ENCODE assay signal across 28 mouse cellular contexts in genomic region chr4:102734022-102734657, GRCm38 (mm10). TPM values are rescaled to one million over a fixed set of nuclear protein-coding genes. Genes with fewer than 3 reads are reported as not detected.
DNase-seq lines count a peak whose midpoint lies in the region; ATAC-seq and TF ChIP-seq lines count a peak whose summit lies in the region.
"Had no signal": no experiment of that assay in that cellular context is flagged by ENCODE, and none has a peak within 500 bp of the region (broad histone marks: within the 10 kb centered on the region; RNA-seq: fewer than 3 reads in every experiment).

No protein-coding gene starts in this region.

- no peak for TF ChIP-seq CTCF in midbrain, postnatal 0 days (IDR thresholded peaks at IDR 0.05)
- TF ChIP-seq CTCF in stomach, postnatal 0 days (IDR thresholded peaks at IDR 0.05; ENCODE audit: low read depth), result no peak

- ATAC-seq in forebrain, embryonic 12.5 days (ENCODE audit: low FRiP score), result 0 out of 2 replicates have a peak, but pooled peaks have one; percentile 20
- ATAC-seq in forebrain, embryonic 15.5 days (replicated peaks), result no peak
- peak; percentile 61; the same call in 1 of the 2 replicates for ATAC-seq in midbrain, embryonic 11.5 days (ENCODE audit: low FRiP score)
- no peak for ATAC-seq in midbrain, postnatal 0 days (ENCODE audit: low FRiP score)
- no peak for ATAC-seq in inflammation-experienced regulatory T-cells, adult 6 months
- ATAC-seq in stomach, postnatal 0 days (ENCODE audit: low FRiP score, low TSS enrichment), result no peak
- ATAC-seq: Patski had no signal

- no peak for TF ChIP-seq EP300 in stomach, postnatal 0 days (optimal IDR thresholded peaks at IDR 0.05)

- no peaks in the 10 kb centered on the region for H3K36me3 ChIP-seq in forebrain, embryonic 12.5 days (replicated peaks)
- no peaks in the 10 kb centered on the region for H3K36me3 ChIP-seq in forebrain, embryonic 15.5 days
- no peaks in the 10 kb centered on the region for H3K36me3 ChIP-seq in midbrain, embryonic 11.5 days (ENCODE audit: control insufficient read depth, insufficient read depth, low read length)
- no peaks in the 10 kb centered on the region for H3K36me3 ChIP-seq in midbrain, postnatal 0 days (ENCODE audit: insufficient read depth, low read length)
- H3K36me3 ChIP-seq in stomach, postnatal 0 days (ENCODE audit: control insufficient read depth, insufficient read depth, low read length), result no peaks in the 10 kb centered on the region
- H3K36me3 ChIP-seq: embryonic facial prominence, embryonic 10.5 days; G1E; heart, embryonic 13.5 days; kidney, embryonic 15.5 days; limb, embryonic 12.5 days; liver, embryonic 13.5 days had no signal

- 63% methylated on average over 9 of the region's 9 CpGs for WGBS in forebrain, embryonic 12.5 days
- WGBS in forebrain, embryonic 15.5 days, result 65% methylated on average over 9 of the region's 9 CpGs
- WGBS in midbrain, embryonic 11.5 days, result 52% methylated on average over 9 of the region's 9 CpGs
- WGBS in midbrain, postnatal 0 days, result 33% methylated on average over 9 of the region's 9 CpGs
- 58% methylated on average over 9 of the region's 9 CpGs for WGBS in stomach, postnatal 0 days

- H3K27ac ChIP-seq in forebrain, embryonic 12.5 days, result no peak overlapping the region
- H3K27ac ChIP-seq in forebrain, embryonic 15.5 days (replicated peaks), result no peak overlapping the region
- H3K27ac ChIP-seq in midbrain, embryonic 11.5 days (ENCODE audit: low read depth, low read length), result no peak overlapping the region
- H3K27ac ChIP-seq in midbrain, postnatal 0 days (ENCODE audit: low read depth, low read length), result no peak overlapping the region
- no peak overlapping the region for H3K27ac ChIP-seq in stomach, postnatal 0 days (replicated peaks)
- H3K27ac ChIP-seq: embryonic facial prominence, embryonic 10.5 days; heart, adult 2 months; heart, embryonic 13.5 days; kidney, embryonic 15.5 days; limb, embryonic 12.5 days; liver, embryonic 13.5 days had no signal

- no peak overlapping the region for H3K9ac ChIP-seq in forebrain, embryonic 12.5 days
- H3K9ac ChIP-seq in forebrain, embryonic 15.5 days (replicated peaks), result no peak overlapping the region
- no peak overlapping the region for H3K9ac ChIP-seq in midbrain, embryonic 11.5 days (ENCODE audit: low read length)
- H3K9ac ChIP-seq in midbrain, postnatal 0 days (replicated peaks; ENCODE audit: low read length, poor library complexity, severe bottlenecking), result no peak overlapping the region
- H3K9ac ChIP-seq in stomach, postnatal 0 days (ENCODE audit: low read length), result no peak overlapping the region
- H3K9ac ChIP-seq: heart, embryonic 13.5 days; kidney, embryonic 15.5 days; limb, embryonic 12.5 days; liver, embryonic 13.5 days had no signal

- H3K4me3 ChIP-seq in forebrain, embryonic 12.5 days (replicated peaks), result no peak overlapping the region
- H3K4me3 ChIP-seq in forebrain, embryonic 15.5 days, result no peak overlapping the region
- H3K4me3 ChIP-seq in midbrain, embryonic 11.5 days (ENCODE audit: low read depth, low read length), result no peak overlapping the region
- H3K4me3 ChIP-seq in midbrain, postnatal 0 days (ENCODE audit: low read depth, low read length), result no peak overlapping the region
- no peak overlapping the region for H3K4me3 ChIP-seq in stomach, postnatal 0 days (ENCODE audit: low read depth, low read length)
- H3K4me3 ChIP-seq: embryonic facial prominence, embryonic 10.5 days; heart, adult 2 months; heart, embryonic 13.5 days; kidney, embryonic 15.5 days; limb, embryonic 12.5 days; liver, embryonic 13.5 days had no signal

- H3K9me3 ChIP-seq in forebrain, embryonic 12.5 days, result no peaks in the 10 kb centered on the region
- H3K9me3 ChIP-seq in forebrain, embryonic 15.5 days, result no peaks in the 10 kb centered on the region
- no peaks in the 10 kb centered on the region for H3K9me3 ChIP-seq in midbrain, embryonic 11.5 days (ENCODE audit: control insufficient read depth, low read length)
- no peaks in the 10 kb centered on the region for H3K9me3 ChIP-seq in midbrain, postnatal 0 days (ENCODE audit: low read length)
- no peaks in the 10 kb centered on the region for H3K9me3 ChIP-seq in stomach, postnatal 0 days (ENCODE audit: control insufficient read depth, low read length)
- H3K9me3 ChIP-seq: embryonic facial prominence, embryonic 10.5 days; heart, embryonic 13.5 days; kidney, embryonic 15.5 days; limb, embryonic 12.5 days; liver, embryonic 13.5 days had no signal

- peaks cover 4% of the 10 kb centered on the region; the same call in 1 of the 2 replicates for H3K4me1 ChIP-seq in forebrain, embryonic 12.5 days
- no peaks in the 10 kb centered on the region for H3K4me1 ChIP-seq in forebrain, embryonic 15.5 days
- H3K4me1 ChIP-seq in midbrain, embryonic 11.5 days (ENCODE audit: control insufficient read depth, insufficient read depth, low read length), result no peaks in the 10 kb centered on the region
- no peaks in the 10 kb centered on the region for H3K4me1 ChIP-seq in midbrain, postnatal 0 days (ENCODE audit: insufficient read depth, low read length)
- H3K4me1 ChIP-seq in stomach, postnatal 0 days (replicated peaks; ENCODE audit: control insufficient read depth, insufficient read depth), result no peaks in the 10 kb centered on the region
- H3K4me1 ChIP-seq: embryonic facial prominence, embryonic 10.5 days; kidney, embryonic 15.5 days; limb, embryonic 12.5 days; liver, embryonic 13.5 days had no signal

- peak; percentile 85 for DNase-seq in midbrain, embryonic 11.5 days (ENCODE audit: low spot score, missing footprints)
- DNase-seq in midbrain, postnatal 0 days (ENCODE audit: low spot score), result peak; percentile 12
- no peak for DNase-seq in cerebellum, postnatal 10 days
- no peak for DNase-seq in stomach, postnatal 0 days (ENCODE audit: low spot score)
- DNase-seq: B cell, adult 2 months; cerebellum, adult 2 months; cerebellum, postnatal 36 days; gastrocnemius, postnatal 36 days; heart, adult 2 months; heart, postnatal 14 days; kidney, adult 11 months; kidney, postnatal 36 days; liver, embryonic 13.5 days; lung, adult 2 months; lung, postnatal 14 days; right cerebral cortex, postnatal 25 days; spleen, adult 18-20 months; thymus, postnatal 14 days had no signal

- no peaks in the 10 kb centered on the region for H3K27me3 ChIP-seq in forebrain, embryonic 12.5 days
- no peaks in the 10 kb centered on the region for H3K27me3 ChIP-seq in forebrain, embryonic 15.5 days
- H3K27me3 ChIP-seq in midbrain, embryonic 11.5 days (ENCODE audit: control insufficient read depth, insufficient read depth, low read length), result no peaks in the 10 kb centered on the region
- no peaks in the 10 kb centered on the region for H3K27me3 ChIP-seq in midbrain, postnatal 0 days (ENCODE audit: insufficient read depth, low read length)
- H3K27me3 ChIP-seq in stomach, postnatal 0 days (ENCODE audit: control insufficient read depth, insufficient read depth, low read length), result no peaks in the 10 kb centered on the region
- H3K27me3 ChIP-seq: CH12.LX; kidney, embryonic 15.5 days; limb, embryonic 12.5 days; liver, embryonic 13.5 days; Patski had no signal

- H3K4me2 ChIP-seq in forebrain, embryonic 12.5 days, result no peak overlapping the region
- H3K4me2 ChIP-seq in forebrain, embryonic 15.5 days (replicated peaks), result no peak overlapping the region
- H3K4me2 ChIP-seq in midbrain, embryonic 11.5 days, result no peak overlapping the region
- H3K4me2 ChIP-seq in midbrain, postnatal 0 days (ENCODE audit: low read depth, low read length, poor library complexity, severe bottlenecking), result no peak overlapping the region
- no peak overlapping the region for H3K4me2 ChIP-seq in stomach, postnatal 0 days (replicated peaks; ENCODE audit: low read depth)
- H3K4me2 ChIP-seq: heart, embryonic 13.5 days; kidney, embryonic 15.5 days; limb, embryonic 12.5 days; liver, embryonic 13.5 days had no signal

RNA-seq across cellular contexts. Expression of gene Sgip1, which starts 7.0 kb away (rescaled TPM):
- polyA plus RNA-seq in forebrain, embryonic 12.5 days (2016; fragmentation: Nextera tagmentation; extraction: Ambion mirVana), result 27.3 and 27.8 TPM in 2 replicates
- 52.7 and 57.3 TPM in 2 replicates for polyA plus RNA-seq in forebrain, embryonic 15.5 days (2015; fragmentation: Nextera tagmentation; extraction: Ambion mirVana)
- polyA plus RNA-seq in midbrain, embryonic 11.5 days (2014; fragmentation: Nextera tagmentation; extraction: Ambion mirVana), result 14.4 and 15.9 TPM in 2 replicates
- total RNA-seq in midbrain, postnatal 0 days (2014; rRNA removed), result 51.4 and 62.6 TPM in 2 replicates
- polyA plus RNA-seq in midbrain, postnatal 0 days (2015; fragmentation: Nextera tagmentation; extraction: Ambion mirVana), result 58.7 and 78.0 TPM in 2 replicates
- polyA plus RNA-seq in inflammation-experienced regulatory T-cells, adult 6 months (2017; shearing (Covaris generic)), result 1 to 10 TPM in 2 of 3 experiments, not detected in 1; 1.2 to 1.9 TPM
- polyA plus RNA-seq in stomach, postnatal 0 days (2015; fragmentation: Nextera tagmentation; extraction: Ambion mirVana), result 2.4 and 2.8 TPM in 2 replicates
- polyA plus RNA-seq: G1E had no signal

Comparison
In these comparisons a context has a peak if more than half of its experiments do, and no peak if none do; other contexts are left out.
1. ATAC-seq: peak in forebrain, embryonic 12.5 days (single experiment) and midbrain, embryonic 11.5 days (single experiment); none in forebrain, embryonic 15.5 days (single experiment), midbrain, postnatal 0 days (single experiment), inflammation-experienced regulatory T-cells, adult 6 months (single experiment) and stomach, postnatal 0 days (single experiment).
2. DNase-seq: peak in midbrain, embryonic 11.5 days (single experiment) and midbrain, postnatal 0 days (single experiment); none in cerebellum, postnatal 10 days (0 of 2) and stomach, postnatal 0 days (single experiment).